Mouse (Mus musculus): ENCODE data around the gene 2310033P09Rik.

2310033P09Rik gene

DNA sequence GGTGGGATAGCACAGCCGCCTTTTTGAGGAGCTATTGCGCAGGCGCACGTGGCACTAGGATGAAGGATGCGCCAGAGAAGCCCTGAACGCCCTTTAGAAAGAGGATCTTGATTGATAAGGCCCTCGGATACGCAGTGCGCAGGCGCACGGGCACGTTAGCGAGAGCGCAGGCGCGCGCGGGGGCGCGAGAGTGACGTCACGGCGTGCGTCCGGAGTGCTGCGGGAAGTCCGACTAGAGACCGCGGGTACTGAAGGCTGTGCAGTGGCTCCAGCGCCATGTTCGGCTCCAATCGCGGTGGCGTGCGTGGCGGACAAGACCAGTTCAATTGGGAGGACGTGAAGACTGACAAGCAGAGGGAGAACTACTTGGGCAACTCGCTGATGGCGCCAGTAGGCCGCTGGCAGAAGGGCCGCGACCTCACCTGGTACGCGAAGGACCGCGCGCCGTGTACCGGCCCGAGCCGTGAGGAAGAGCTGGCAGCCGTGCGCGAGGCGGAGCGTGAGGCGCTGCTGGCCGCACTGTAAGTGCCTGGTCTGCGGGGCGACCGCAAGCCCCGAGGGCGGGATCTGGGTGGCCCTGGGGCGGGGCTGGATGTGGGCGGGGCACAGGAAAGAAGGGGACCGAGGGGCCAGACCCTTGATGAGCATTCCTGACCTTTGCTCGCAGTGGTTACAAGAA is at the start of gene 2310033P09Rik:
Gene 2310033P09Rik, plus strand, starts transcription at position 169 of the 679 bp plus-strand sequence.
- peak; percentile 89 to 94 for DNase-seq (ENCODE audit: low spot score in 2 of 2)

DNA sequence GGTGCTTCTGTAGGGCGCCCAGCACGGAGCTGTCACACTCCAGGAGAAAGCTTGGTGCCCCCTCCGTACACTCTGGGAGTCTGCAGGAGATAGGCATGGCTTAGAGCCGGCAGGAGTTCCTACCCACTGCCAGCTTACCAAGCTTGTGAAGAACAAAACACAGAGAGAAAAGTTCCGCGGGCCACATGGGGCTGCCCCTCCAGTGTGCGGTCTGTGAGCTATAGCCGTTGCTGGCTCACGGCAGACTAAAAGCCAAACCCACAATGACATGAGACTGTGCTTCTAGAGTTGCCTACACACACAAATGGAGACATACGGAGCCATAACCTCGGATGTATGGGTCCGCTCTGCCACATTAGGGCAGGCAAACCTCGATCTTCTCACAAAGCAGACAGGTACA is 49.0 kb upstream of the 2310033P09Rik start:
- no peak for DNase-seq (ENCODE audit: low spot score in 2 of 2)

DNA sequence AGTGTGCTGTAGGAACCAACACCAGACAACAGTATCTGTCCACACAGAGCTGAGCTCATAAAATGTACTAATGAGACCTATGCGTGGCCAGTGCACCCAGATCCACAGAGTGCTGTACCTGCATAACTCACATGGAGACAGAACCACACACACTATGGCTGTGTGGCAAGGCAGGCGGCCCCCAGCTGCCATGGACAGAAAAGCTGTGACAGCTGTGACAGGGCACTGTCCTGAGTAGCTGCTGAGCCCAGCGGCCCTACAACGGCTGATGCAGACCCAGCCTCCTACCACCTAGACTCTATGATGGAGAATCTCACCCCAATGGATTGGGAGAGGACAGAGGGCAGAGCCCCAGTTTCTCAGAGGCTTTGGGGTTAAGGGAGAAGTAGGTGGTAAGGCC is 48.6 kb upstream of the 2310033P09Rik start:
- no peak for DNase-seq (ENCODE audit: low spot score in 2 of 2)

DNA sequence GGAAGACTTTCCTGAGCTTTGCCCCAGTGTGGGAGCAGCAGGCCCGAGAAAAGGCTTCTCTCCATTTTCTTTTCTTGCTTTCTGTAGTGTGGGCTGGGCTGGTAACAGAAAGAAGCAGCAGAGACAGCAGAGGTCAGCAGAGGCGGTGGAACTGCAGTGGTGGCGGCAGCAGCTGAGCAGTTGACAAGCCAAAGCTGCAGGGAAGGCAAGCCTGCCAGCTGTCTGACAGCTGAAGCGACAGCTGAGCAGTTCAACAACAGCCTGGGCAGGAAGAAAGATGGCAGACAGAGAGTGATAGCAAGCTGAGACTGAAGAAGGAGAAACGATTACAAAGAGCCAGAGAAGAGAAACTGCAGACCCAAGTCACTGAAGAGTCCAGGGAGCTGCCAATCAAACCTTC is 46.7 kb upstream of the 2310033P09Rik start:
- DNase-seq (ENCODE audit: low spot score in 2 of 2): no peak

DNA sequence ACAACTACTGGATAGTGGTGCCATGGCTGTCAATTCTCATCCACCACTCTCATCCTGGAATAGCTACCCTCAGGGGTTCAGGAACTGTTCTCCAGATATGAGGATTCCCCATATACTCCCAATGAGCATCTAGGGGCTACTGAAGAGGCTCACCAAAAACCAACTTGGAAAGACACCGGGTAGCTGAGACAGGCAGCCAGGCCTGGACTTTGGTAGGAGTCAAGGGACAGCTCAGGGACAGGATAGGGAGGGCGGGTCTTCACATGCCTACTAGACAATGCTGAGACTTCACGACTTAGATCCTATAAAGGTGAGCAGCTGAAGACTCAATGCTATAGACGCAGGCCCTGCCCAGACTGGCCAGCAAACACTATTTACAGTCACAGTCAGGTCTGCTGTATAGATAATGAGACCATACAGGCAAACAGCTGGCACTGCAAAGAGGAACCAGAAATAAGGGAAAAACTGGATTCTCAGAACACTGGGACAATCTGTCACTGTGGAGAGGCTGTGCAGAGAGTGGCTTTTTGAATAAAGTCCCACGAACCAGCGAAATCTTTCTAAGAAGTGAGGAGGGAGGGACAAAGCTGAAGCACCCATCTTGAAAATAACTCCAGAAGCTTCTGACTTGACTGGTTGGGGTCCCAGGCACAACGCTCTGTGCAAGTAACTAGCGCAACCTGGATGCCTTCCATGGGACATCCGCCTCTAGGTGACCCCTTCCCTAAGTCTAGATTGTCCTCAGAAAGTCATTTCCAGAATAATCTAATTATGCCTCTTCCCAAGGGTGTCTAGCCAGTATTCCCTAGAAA is 45.5 kb upstream of the 2310033P09Rik start:
- DNase-seq (ENCODE audit: low spot score in 2 of 2): no peak

DNA sequence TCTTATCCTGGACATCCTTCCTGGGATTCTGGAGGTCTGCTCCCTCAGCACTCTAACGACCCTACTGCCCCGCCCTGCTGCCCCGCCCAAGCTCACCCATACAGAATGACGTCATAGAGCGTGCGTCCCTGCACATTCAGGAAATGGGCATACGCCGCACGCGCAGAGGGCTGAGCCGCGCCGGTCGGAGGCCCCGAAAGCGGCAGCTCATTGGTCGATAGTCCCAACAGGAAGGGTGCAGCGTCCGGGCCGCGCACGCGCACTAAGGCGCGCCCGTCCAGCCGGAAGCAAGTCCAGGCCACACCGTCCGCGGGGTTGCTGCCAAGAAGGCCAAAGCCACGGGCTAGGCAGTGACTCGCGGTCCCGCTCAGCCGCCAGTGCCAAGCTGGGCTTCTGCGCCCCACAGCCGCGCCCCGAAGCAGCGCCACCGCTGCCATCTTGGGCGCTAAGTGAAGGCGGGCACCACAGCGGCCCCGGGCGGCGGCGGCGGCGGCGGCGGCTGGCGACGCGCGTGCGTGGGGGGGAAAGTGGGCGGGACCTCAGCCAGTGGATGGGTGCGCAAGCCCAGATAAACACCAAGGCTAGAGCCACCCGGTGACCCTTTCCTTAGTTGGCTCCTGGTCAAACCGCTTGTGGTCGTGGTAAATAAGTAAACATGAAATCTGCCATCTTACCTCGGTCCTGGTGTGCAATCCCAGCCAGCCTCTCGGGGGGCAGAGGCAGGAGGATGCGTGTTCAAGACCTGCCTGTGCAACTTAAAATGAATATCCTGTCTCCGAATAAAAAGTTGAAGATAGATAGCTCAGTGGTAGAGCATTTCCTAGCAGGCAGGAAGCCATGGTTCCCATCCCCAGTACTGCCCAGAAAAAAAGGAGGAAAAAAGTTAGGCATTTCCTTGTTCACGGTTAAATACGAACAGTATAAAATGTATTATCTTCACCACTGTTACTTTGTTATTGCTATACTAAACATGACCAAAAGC is 44.6 kb upstream of the 2310033P09Rik start, which contains the start of gene Iba57:
Gene Iba57, minus strand, starts transcription at position 485 of the 982 bp plus-strand sequence.
- DNase-seq (ENCODE audit: low spot score in 2 of 2): peak; percentile 87 to 97

DNA sequence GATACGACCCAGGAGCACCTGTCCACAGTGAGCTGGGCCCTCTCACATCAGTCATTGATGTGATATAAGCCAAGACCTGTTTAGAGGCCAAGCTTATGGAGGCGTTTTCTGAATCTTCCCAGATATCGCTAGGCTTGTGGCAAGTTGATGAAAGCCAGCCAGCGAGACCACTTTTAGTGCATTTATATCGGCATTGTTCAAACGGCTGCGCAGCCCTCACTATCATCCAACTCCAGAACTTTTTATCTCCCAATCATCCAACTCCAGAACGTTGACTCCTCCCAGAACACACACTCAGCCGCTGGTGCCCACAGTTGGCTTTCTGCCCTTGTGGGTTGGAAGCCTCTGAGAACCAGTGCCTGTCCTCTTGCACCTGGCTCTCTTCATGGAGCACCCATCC is 43.7 kb upstream of the 2310033P09Rik start:
- DNase-seq (ENCODE audit: low spot score in 2 of 2): no peak

DNA sequence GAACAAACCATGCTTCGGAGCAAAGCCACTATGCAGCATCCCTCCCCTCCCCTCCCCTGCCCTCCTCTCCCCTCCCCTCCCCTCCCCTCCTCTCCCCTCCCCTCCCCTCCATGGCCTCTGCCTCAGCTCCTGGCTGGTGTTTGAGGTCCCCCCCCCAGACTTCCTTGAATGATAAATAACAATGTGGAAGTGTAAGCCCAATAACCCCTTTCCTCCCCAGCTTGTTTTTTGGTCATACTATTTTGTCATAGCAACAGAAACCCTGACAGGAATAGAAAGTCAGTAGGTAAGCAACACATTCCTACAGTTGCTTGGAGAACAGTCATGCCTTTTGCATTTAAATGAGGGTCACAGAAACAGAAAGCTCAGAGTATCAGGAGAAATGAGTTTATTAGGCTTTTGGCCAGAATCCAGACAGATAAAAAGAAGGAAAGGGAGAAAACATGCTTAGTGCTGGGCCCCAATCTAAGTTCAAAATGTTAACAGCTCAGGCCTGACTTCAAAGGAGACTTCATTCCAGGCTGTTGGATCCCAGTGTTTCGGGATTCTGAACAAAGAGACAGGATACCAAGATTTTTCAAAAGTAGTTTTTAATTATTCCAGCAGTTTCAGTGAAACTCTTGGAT is 42.4 kb upstream of the 2310033P09Rik start:
- no peak for DNase-seq (ENCODE audit: low spot score in 2 of 2)

DNA sequence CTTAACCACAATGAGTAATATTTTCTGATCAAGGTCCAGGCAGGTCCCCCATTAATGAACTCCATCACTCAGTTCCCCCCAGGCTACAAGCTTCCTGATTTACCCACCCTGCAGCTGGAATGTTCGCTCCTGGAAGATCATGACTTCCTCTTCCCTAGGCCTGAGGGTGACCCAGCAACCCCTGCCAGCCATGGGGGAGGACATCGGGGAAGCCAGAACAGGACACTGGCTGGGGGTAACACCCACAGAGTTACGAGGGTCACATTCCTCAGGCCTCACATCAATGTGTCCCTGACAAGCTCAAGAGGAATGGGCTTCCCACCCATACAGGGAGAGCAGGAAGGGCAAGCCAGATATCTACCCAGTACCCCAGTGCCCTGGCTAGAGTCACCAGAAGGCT is 38.3 kb upstream of the 2310033P09Rik start:
- DNase-seq (ENCODE audit: low spot score in 2 of 2): no peak

DNA sequence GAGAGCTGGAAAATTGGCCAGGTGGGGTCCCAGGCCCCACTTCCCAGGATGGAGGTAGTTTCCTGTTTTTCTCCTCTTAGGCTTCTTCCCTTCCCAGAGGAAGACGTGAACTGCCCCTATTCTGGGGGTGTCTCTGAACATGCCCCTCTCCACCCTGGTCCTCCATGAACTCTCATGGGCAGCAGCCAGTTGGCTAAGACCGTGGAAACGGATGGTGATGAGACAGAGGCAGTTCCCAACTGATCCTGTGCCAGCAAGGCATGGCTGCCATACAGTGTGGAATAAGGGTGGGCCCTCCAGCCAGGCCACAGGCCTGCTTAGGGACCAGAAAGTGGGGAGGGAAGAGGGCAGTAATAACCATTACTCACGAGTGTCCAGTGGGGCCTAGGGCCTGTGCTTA is 37.6 kb upstream of the 2310033P09Rik start:
- no peak for DNase-seq (ENCODE audit: low spot score in 2 of 2)

DNA sequence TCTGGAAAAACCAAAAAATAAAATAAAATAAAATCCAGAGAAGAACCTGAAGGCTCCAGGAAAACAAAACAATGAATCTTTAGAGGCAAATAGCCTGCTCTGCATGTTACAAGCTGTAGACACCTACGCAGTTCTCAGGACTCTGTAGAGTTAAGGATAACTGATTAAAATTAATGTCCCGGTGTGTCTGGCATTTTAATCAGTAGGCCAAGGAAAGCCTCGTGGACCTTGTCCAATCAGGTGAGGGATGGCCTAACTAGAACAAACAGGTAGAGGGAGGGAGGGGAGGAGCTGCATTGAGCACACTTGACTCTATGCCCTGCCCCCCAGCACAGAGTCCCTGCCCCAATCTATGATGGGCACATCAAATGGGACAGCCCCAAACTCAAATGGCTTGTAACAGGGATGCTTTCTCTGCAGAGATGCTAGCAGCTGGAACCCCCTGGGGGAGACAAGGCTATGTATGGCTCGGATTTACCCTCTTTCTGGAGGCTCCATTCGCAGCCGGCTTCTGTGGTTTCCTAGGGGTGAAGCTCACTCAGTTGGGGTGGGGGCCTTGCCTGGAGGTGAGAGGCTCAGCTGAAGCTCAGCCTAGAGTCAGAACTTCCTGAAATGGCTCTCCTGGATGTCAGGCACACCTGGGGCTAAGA is 33.8 kb upstream of the 2310033P09Rik start:
- no peak for DNase-seq (ENCODE audit: low spot score in 2 of 2)

DNA sequence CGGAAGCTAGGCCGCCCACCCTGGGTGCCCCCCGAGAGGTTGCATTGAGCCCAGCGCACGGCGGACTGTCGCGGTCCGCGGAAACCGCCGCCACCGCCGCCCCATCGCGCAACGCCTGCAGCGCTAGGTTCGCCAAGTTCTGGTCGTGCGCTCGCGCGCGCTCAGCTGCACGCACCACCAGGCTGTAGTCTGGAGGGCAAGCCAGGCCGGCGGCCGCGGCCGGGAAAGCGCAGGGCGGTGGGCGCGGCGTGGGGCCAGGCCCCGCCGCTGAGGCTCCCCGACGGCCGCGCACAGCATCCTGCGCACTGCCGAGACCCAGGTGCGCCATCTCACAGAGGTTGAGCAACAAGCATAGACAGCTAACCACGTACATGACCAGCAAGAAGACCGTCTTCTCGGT is 31.6 kb upstream of the 2310033P09Rik start:
- no peak for DNase-seq (ENCODE audit: low spot score in 2 of 2)

DNA sequence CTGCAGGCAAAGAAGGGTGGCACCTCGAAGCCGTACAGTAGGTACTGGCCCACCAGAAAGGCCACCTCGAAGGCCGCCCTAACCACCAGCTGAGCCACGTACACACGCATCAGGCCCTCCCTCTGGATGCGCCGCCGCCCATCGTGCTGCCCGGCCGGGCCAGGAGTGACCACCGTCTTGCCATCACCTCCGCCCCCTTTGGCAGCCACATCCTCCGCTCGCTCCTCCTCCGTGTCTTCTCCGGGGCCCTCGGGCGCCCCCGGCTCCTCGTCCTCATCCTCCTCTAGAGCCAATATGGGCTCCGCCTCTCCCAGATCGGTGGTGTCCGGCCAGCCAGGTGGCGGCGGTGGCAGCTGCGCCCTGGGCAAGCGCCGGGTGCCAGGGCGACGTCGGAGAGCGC is 31.2 kb upstream of the 2310033P09Rik start:
- DNase-seq (ENCODE audit: low spot score in 2 of 2): no peak

DNA sequence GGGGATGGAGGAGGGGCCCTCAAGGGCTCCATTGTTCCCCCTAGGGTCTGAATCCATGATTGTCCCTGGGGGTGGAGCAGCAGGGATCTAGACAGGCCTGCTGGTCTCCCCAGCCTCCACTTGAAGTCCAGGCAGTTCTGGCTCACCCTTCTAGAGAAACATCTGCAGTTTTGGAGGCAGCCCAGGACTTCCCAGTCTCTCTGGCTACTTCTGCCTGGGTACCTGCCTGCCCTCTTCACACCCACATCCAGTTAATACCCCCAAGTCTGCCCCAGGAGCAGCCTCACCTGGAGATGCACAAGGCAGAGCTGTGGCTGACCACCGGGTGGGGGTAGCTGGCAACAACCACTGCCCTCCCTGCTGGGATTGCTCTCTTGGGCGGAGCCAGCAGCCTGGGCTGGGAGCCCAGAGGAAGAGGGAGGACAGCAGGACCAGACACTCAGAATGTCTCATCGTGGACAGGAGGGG is 25.2 kb upstream of the 2310033P09Rik start, which contains the start of gene Gjc2:
Gene Gjc2, minus strand, starts transcription at position 350 of the 468 bp plus-strand sequence.
- DNase-seq (ENCODE audit: low spot score in 2 of 2): peak in 1 of 2 experiments; percentile 33

DNA sequence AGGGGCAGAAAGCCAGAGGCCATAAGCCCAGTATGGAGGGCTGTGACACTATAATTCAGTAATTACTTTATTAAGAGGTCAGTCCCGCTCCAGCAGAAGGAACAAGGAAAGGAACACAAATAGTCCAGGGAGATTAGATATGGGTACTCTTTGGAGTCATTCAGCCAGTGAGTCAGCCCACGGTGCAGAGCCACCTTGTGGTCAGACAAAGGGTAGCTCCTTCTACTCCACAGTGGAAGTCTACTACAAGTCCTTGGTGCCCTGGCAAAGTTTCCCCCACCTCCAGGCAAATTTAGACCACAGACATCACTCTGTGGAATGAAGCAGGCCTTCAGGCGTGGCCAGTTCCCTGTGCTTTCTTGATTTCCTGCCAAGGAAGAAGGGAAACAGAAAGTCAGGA is 24.3 kb upstream of the 2310033P09Rik start:
- peak in 1 of 2 experiments; percentile 53 for DNase-seq (ENCODE audit: low spot score in 2 of 2)

DNA sequence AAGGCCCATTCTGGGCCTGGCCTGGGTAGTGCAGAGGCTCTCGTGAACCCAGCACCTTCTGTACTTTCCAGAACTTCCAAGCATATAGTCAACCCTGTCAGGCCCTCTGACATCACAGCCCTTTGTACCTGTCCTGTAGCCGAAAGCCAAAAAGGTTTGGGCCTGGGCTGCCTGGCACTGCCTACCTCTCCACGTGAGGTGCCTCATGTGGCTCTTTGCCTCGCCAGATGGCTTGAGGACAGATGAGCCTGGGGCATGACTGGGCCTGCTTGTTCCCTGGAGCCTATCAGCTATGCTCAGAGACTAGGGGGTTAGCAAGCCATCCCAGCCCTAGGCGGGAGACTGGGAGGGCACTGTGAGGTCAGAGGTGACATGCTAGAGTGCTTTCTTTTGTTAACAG is 22.6 kb upstream of the 2310033P09Rik start:
- DNase-seq (ENCODE audit: low spot score in 2 of 2): no peak

DNA sequence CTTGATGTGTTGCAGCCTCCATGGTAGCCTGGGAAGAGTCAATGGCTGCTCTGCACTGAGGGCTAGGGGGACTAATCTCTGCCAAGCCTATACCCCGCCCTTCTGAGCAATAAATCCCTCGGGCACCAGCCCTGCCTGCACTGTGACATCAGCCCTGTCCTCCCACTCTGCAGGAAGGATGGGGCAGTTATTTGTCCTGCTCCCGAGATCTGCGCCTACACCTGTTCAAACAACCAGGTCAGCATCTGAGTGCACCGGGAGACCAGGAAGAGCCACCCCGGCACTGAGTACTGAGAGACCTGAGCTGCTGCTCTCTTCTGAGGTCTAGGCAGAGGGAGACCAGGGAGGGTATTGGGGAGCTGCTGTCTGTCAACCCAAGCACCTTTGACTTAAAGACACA is 20.4 kb upstream of the 2310033P09Rik start:
- DNase-seq (ENCODE audit: low spot score in 2 of 2): no peak

DNA sequence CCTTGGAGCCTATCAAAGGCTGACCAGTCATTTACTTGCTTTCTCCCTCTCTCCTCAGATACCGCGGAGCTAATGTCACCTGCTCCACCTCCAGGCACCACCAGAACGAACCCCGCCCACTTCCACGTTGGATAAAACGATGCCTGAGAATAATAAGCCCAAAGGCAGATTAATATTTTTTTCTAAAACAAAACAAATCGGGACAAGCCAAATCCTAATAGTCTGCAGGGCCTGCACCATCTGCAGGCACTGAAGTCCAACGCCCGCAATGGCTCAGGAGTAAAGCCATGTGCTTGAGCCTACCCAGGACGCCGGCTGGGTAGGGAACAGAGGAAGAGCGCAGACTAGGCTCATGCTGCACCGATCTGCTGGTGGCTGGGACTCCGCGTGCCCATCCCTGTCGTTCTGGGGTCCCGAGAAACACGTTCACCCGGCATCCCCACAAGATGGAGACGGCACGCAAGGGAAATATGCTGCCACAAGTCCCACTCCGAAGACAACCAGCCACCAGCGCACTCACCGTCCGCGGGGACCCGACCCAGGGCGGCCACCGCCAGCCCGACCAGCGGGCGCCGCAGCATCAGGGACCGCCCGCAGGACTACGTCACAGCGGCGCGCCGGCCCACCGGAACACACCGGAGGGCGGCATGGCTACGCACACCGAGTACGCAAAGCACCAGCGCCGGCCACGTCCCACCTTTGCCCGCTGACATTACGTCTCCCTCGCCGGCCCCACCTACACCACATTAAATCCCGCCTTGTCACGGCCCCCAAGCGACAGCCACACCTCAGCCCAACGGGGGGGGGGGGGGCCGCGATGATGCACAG is 16.7 kb upstream of the 2310033P09Rik start:
- peak; percentile 71 to 79 for DNase-seq (ENCODE audit: low spot score in 2 of 2)

DNA sequence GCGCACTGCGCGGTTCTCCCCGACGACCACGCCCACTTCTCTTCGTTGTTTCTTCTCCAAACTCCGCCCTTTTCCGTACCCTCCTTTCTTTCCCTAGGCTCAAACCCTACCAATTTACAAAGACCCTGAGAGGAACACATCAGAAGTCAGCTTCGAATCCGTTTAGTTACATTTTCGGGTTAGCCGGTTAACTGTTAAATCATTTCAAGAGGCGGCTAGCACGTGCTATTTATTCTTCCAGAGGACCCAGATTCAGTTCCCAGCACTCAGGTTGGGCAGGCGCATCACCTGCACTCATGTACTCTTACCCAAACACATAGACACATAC is 16.1 kb upstream of the 2310033P09Rik start, which contains the start of gene Guk1:
Gene Guk1, minus strand, starts transcription at position 154 of the 328 bp plus-strand sequence.
- DNase-seq (ENCODE audit: low spot score in 2 of 2): no peak

DNA sequence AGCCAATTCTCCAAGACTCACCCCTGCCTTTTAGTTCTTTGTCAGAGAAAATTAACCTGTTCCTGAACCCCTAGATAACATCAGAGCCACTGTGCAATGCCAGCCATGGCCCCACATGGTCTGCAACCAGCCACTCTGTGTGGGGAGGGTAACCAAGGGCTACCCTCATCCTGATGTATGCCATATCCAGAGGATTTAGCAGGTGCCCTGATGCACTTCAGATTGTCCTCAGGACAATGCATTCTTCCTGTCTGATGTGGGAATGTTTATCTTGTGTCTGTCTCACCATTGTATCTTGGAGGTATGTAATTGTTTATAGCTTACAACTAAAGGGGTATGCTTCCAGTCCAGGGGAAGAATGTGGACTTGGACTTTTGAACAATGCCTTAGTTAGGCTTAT is 11.9 kb upstream of the 2310033P09Rik start:
- DNase-seq (ENCODE audit: low spot score in 2 of 2): no peak

Measured in cerebellum, postnatal 4 days (tissue).